Mouse (Mus musculus): ENCODE measurements around the gene Cabp1.

Cabp1 gene

DNA sequence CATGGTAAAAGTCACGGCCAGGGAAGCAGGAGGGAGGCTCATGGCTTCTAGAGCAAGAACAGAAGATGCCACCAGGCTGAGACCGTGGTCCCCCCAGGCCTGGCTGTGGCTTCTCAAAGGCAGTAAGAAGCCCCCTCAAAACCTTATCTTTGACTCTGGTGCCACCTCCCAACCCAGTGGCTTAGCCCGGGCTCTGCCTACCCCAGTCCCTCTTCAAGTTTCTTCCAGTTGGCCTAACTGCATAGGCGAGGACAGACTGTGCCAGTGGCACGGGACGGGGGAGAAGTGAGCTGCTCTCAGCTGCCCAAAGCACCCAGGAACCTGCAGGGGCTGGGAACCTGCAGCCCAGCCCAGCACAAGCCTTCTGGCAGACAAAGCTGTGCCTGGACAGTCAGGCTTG, 69.5 kb downstream of the Cabp1 start:
- no peak for DNase-seq

DNA sequence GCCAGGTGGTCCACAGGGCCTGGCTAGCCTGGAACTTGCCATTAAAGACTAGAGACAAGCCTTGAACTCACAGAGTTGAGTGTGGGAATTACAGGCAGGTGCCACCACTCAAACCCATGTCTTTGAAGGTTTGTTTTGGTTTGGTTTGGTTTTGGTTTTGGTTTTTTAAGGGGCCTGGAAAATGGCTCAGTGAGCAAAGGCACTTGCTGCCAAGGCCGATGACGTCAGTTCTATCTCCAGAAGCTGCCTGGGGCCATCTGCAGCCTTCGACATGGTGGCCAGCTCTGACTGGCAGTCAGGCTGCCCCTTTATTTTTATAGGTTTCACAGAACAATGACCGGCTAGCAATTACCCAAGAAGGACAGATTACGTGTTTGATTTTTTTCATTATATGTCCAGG, 73.2 kb downstream of the Cabp1 start:
- peak; percentile 62 to 76 for DNase-seq

GRCm38 (mm10) chr5:115118961-115119570, 75.1 kb downstream of the Cabp1 start, which contains the start of gene Acads:
TSS of gene Acads (minus strand) at chr5:115119346.
- peak; percentile 61 to 71 for DNase-seq
